Mouse (Mus musculus): ENCODE data around the gene Cbfa2t3. TPM values are rescaled to one million over a fixed set of nuclear protein-coding genes. Genes with fewer than 3 reads are reported as not detected.
"Not testable (repeated sequence)": the region's sequence is repeated elsewhere in the genome, so short reads cannot be mapped to it uniquely, and the experiment has no call there.

Gene Cbfa2t3
- total and polyA plus RNA-seq, 3 experiments: 10.5 to 102 TPM; not detected in 1

DNA sequence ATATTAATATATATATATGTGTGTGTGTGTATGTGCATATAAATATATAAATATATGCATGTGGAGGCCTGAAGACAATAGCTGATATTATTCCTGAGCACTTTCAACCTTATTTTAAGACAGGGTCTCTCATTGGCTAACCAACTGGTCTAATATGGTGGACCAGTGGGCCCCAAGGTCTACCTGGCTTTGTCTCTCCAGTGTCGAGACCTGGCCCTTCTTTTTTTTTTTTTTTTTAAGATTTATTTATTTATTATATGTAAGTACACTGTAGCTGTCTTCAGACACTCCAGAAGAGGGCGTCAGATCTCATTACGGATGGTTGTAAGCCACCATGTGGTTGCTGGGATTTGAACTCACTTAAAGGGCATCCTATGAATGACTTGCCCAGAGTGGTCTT is 66.8 kb downstream of the Cbfa2t3 start:
- TF ChIP-seq SMC3 (IDR thresholded peaks at IDR 0.05; ENCODE audit: low read depth, low read length): peak; percentile 15; the same call in 1 of the 2 replicates
- TF ChIP-seq ZNF384 (IDR thresholded peaks at IDR 0.05; ENCODE audit: low read depth, low read length): peak; percentile 71
- H3K36me3 ChIP-seq (ENCODE audit: control insufficient read depth in 1 of 2, insufficient read depth in 2 of 2, low read length in 2 of 2): peaks cover 9 to 15% of the 10 kb centered on the region in 2 experiments; a peak in 3 of 4 replicates
- H3K27me3 ChIP-seq (ENCODE audit: control insufficient read depth in 1 of 2, insufficient read depth in 2 of 2, low read length in 2 of 2): not testable (repeated sequence)

DNA sequence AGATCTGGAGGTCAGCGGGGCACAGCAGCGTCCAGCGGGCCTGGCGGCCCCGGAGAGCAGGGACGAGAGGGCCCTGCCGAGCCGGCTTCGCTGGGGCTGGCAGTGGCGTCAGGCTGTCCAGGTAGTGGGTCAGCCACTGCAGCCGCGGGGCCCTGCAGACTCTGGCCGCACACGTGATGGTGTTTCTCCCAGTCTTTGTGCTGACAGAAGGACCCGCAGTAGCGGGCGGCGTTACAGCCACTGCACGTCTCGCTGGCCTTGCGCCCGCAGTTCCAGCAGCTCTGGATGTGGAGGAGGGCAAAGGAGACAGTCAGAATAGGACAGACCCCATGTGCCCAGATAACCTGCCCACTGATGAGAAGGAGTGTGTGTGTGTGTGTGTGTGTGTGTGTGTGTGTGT is 68.2 kb downstream of the Cbfa2t3 start:
- Histone ChIP-seq H3K27me3 (ENCODE audit: control insufficient read depth in 1 of 2, insufficient read depth in 2 of 2, low read length in 2 of 2) (no peaks in the 10 kb centered on the region), H3K79me2 (ENCODE audit: control insufficient read depth, insufficient read depth, low read length, poor library complexity) (no peaks in the 10 kb centered on the region), H3K4me1 (ENCODE audit: control insufficient read depth in 1 of 2, insufficient read depth in 2 of 2, low read length in 2 of 2) (peaks cover 0 to 2% of the 10 kb centered on the region in 2 experiments; a peak in 1 of 4 replicates), H3K9me3 (replicated peaks; ENCODE audit: insufficient read depth, low read length) (no peaks in the 10 kb centered on the region), H3K4me3 (ENCODE audit: control insufficient read depth in 1 of 2, insufficient read depth in 1 of 2, low read depth in 2 of 2, low read length in 2 of 2) (no peak overlapping the region), H3K9ac (ENCODE audit: control insufficient read depth, low read depth, low read length, poor library complexity, severe bottlenecking) (no peak overlapping the region), H3K36me3 (ENCODE audit: control insufficient read depth in 1 of 2, insufficient read depth in 2 of 2, low read length in 2 of 2) (peaks cover 0 to 12% of the 10 kb centered on the region in 2 experiments; a peak in 1 of 4 replicates), H3K27ac (ENCODE audit: control insufficient read depth, low read depth, low read length) (no peak overlapping the region)
- no peak for TF ChIP-seq SMC3 (IDR thresholded peaks at IDR 0.05; ENCODE audit: low read depth, low read length)
- TF ChIP-seq MXI1 (IDR thresholded peaks at IDR 0.05; ENCODE audit: low read depth, low read length): no peak
- no peak for TF ChIP-seq USF1 (IDR thresholded peaks at IDR 0.05; ENCODE audit: low read depth, low read length)
- TF ChIP-seq ETS1 (IDR thresholded peaks at IDR 0.05; ENCODE audit: low read depth, low read length): no peak
- no peak for TF ChIP-seq MAFK (IDR thresholded peaks at IDR 0.05; ENCODE audit: borderline replicate concordance, low read depth, low read length)
- no peak for DNase-seq (ENCODE audit: low read depth, low spot score)

More for the DNA sequence above, 66.8 kb downstream of the Cbfa2t3 start:
- H3K4me1 ChIP-seq (ENCODE audit: control insufficient read depth in 1 of 2, insufficient read depth in 2 of 2, low read length in 2 of 2): peaks cover 0 to 17% of the 10 kb centered on the region in 2 experiments; a peak in 2 of 4 replicates
- DNase-seq (ENCODE audit: low read depth, low spot score); H3K4me3 ChIP-seq (ENCODE audit: control insufficient read depth in 1 of 2, insufficient read depth in 1 of 2, low read depth in 2 of 2, low read length in 2 of 2); H3K9me3 ChIP-seq (replicated peaks; ENCODE audit: insufficient read depth, low read length); H3K27ac ChIP-seq (ENCODE audit: control insufficient read depth, low read depth, low read length); H3K79me2 ChIP-seq (ENCODE audit: control insufficient read depth, insufficient read depth, low read length, poor library complexity); H3K9ac ChIP-seq (ENCODE audit: control insufficient read depth, low read depth, low read length, poor library complexity, severe bottlenecking): not testable (repeated sequence)

DNA sequence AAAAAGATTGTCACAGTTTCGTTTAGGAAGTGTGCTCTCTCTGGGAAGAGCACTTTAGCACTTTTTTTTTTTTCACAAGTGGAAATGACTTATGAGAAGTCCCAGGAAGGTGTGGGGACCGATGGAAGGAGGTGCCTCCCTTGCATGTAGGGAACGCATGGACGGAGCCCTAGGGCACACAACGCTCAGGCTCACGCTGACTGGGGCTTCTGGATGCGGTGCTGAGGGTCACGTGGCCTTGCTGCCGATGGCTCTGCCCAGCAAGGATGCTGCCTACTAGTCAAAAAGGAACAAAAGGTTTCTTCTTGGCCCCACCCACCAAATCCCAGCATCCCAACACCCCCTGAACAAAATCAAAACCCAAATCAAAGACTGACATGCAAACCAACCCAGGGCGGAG is 69.5 kb downstream of the Cbfa2t3 start:
- Histone ChIP-seq H3K79me2 (ENCODE audit: control insufficient read depth, insufficient read depth, low read length, poor library complexity) (no peaks in the 10 kb centered on the region), H3K27ac (ENCODE audit: control insufficient read depth, low read depth, low read length) (no peak overlapping the region), H3K27me3 (ENCODE audit: control insufficient read depth in 1 of 2, insufficient read depth in 2 of 2, low read length in 2 of 2) (no peaks in the 10 kb centered on the region), H3K4me1 (ENCODE audit: control insufficient read depth in 1 of 2, insufficient read depth in 2 of 2, low read length in 2 of 2) (no peaks in the 10 kb centered on the region), H3K9me3 (replicated peaks; ENCODE audit: insufficient read depth, low read length) (no peaks in the 10 kb centered on the region), H3K4me3 (ENCODE audit: control insufficient read depth in 1 of 2, insufficient read depth in 1 of 2, low read depth in 2 of 2, low read length in 2 of 2) (no peak overlapping the region), H3K36me3 (ENCODE audit: control insufficient read depth in 1 of 2, insufficient read depth in 2 of 2, low read length in 2 of 2) (peaks cover 0 to 9% of the 10 kb centered on the region in 2 experiments; a peak in 1 of 4 replicates), H3K9ac (ENCODE audit: control insufficient read depth, low read depth, low read length, poor library complexity, severe bottlenecking) (no peak overlapping the region)
- no peak for DNase-seq (ENCODE audit: low read depth, low spot score)
- no peak for TF ChIP-seq MYB (IDR thresholded peaks at IDR 0.05; ENCODE audit: low read depth, low read length)
- TF ChIP-seq POLR2AphosphoS2 (IDR thresholded peaks at IDR 0.05; ENCODE audit: low read length): no peak
- no peak for TF ChIP-seq CHD2 (IDR thresholded peaks at IDR 0.05; ENCODE audit: low read length)
- TF ChIP-seq ZMIZ1 (IDR thresholded peaks at IDR 0.05; ENCODE audit: low read depth, low read length): no peak
- no peak for TF ChIP-seq HCFC1 (IDR thresholded peaks at IDR 0.05; ENCODE audit: low read depth, low read length)
- TF ChIP-seq CHD1 (IDR thresholded peaks at IDR 0.05; ENCODE audit: low read depth, low read length): no peak
- no peak for TF ChIP-seq TCF12 (IDR thresholded peaks at IDR 0.05; ENCODE audit: low read depth, low read length)
- TF ChIP-seq TAL1 (IDR thresholded peaks at IDR 0.05; ENCODE audit: low read length): no peak

Measured in MEL (cell line).